Mouse (Mus musculus) forebrain, embryonic 14.5 days (tissue): ENCODE measurements around the gene Ssu72. TPM values are rescaled to one million over a fixed set of nuclear protein-coding genes. Genes with fewer than 3 reads are reported as not detected.
A peak's percentile ranks its signal among the peaks of the same experiment; 100 is the strongest.

Experiments
- ATAC-seq: fragments of 200-750 bp; cut with Nextera tagmentation; 2 replicates; pipeline ENCODE4 v1.8.0; 2017; ENCODE audit warnings: mild to moderate bottlenecking, moderate library complexity
- DNase-seq: peaks from one replicate; pipeline ENCODE4 v3.0.0-alpha.2; 2015; ENCODE audit warnings: low spot score
- H3K27ac ChIP-seq: fragments of 300-500 bp; sonication (generic); 2 replicates; pipeline ENCODE4 v1.5.1; 2014; ENCODE audit warnings: low read depth, mild to moderate bottlenecking, control low read depth, low read length, moderate library complexity
- H3K27me3 ChIP-seq: fragments of 300-500 bp; sonication (generic); replicated peaks from 2 replicates; pipeline ENCODE4 v1.6.1; 2014; ENCODE audit warnings: low read length, control low read depth, mixed read lengths; ENCODE audit not compliant: control insufficient read depth, insufficient read depth
- H3K36me3 ChIP-seq: fragments of 300-500 bp; sonication (generic); 2 replicates; pipeline ENCODE4 v1.6.1; 2014; ENCODE audit warnings: low read length, control low read depth; ENCODE audit not compliant: control insufficient read depth, insufficient read depth
- H3K4me1 ChIP-seq: fragments of 300-500 bp; sonication (generic); 2 replicates; pipeline ENCODE4 v1.6.1; 2014; ENCODE audit warnings: antibody characterized with exemption, low read length, control low read depth; ENCODE audit not compliant: control insufficient read depth, insufficient read depth
- H3K4me2 ChIP-seq: fragments of 300-500 bp; sonication (generic); 2 replicates; pipeline ENCODE4 v1.6.1; 2014; ENCODE audit warnings: mild to moderate bottlenecking, control low read depth, low read length
- H3K4me3 ChIP-seq: fragments of 300-500 bp; sonication (generic); 2 replicates; pipeline ENCODE4 v1.5.1; 2014; ENCODE audit warnings: low read depth, low read length, control low read depth
- H3K9ac ChIP-seq: fragments of 300-500 bp; sonication (generic); 2 replicates; pipeline ENCODE4 v1.6.1; 2014; ENCODE audit warnings: mild to moderate bottlenecking, low read length, control low read depth, moderate library complexity
- H3K9me3 ChIP-seq: fragments of 300-500 bp; sonication (generic); replicated peaks from 2 replicates; pipeline ENCODE4 v1.6.1; 2016; ENCODE audit warnings: low read length, control low read depth, mixed read lengths; ENCODE audit not compliant: control insufficient read depth
- WGBS: fragments of 180-500 bp; shearing (Covaris S2); extraction: QIAGEN DNeasy Blood & Tissue Kit; methylation state at CpG from one replicate; pipeline ENCODE4 v1.1.7; 2014; 5-methylcytosine and 5-hydroxymethylcytosine counted together
- polyA plus RNA-seq: library from polyadenylated mRNA; unstranded; fragments of >200 nt; fragmentation: Nextera tagmentation; extraction: Ambion mirVana; gene quantifications from 2 replicates; pipeline ENCODE4 v1.2.1, GENCODE M21; 2014

Ssu72 gene
- polyA plus RNA-seq, 1 experiment from 2014 or later, result 179 TPM

DNA sequence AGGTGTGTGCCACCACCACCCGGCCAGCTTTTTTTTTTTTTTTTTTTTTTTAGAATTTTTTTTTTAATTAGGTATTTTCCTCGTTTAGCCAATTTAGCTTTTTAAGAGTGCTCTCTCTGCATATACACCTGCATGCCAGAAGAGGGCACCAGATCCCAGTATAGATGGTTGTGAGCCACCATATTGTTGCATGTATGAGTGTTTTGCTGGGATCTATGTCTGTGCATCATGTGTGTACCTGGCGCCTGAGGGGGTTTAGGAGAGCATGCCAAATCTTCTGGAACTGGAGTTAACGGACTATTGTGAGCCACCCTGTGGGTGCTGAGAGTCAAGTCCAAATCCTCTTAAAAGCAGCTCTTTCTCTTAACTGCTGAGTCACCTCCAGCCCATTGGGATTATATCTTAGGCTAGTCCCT lies 17.1 kb downstream of the Ssu72 start:
- ATAC-seq, result 0 out of 2 replicates have a peak, but pooled peaks have one; percentile 40

DNA sequence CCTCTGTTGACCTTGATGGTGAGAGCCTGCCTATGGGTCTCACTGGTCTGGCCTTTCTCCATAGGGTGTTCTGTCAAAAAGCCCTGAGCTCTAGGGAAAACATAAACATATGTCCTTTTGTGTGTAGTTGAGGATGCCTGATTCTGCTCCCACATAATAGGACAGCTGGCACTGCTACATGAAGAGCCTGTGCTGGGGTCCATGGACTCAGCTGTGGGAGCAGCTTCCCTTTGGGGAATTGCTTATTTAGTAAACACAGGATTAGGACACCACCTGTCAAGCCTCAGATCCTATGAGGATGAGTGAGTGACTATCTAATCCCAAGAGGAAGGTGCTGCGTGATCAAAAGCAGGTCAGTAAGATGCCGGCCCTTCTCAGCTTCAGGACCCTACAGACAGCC lies 23.4 kb downstream of the Ssu72 start:
- Histone ChIP-seq H3K9ac (no peak overlapping the region), H3K27ac (no peak overlapping the region), H3K4me1 (no peaks in the 10 kb centered on the region), H3K36me3 (peaks cover 22% of the 10 kb centered on the region; the same call in 1 of the 2 replicates), H3K4me3 (no peak overlapping the region), H3K27me3 (no peaks in the 10 kb centered on the region), H3K9me3 (no peaks in the 10 kb centered on the region), H3K4me2 (no peak overlapping the region)
- 87% methylated on average over 2 of the region's 2 CpGs for WGBS
- DNase-seq (peak; percentile 8), ATAC-seq (no peak; the same call in 1 of the 2 replicates)

More for the DNA sequence above, 17.1 kb downstream of the Ssu72 start:
- Histone ChIP-seq H3K9me3 (no peaks in the 10 kb centered on the region), H3K4me2 (no peak overlapping the region), H3K4me3 (no peak overlapping the region), H3K27me3 (no peaks in the 10 kb centered on the region), H3K36me3 (peaks cover 23% of the 10 kb centered on the region), H3K27ac (no peak overlapping the region), H3K4me1 (no peaks in the 10 kb centered on the region), H3K9ac (no peak overlapping the region)
- DNase-seq, result peak; percentile 61
- 57% methylated on average over 4 of the region's 4 CpGs for WGBS

DNA sequence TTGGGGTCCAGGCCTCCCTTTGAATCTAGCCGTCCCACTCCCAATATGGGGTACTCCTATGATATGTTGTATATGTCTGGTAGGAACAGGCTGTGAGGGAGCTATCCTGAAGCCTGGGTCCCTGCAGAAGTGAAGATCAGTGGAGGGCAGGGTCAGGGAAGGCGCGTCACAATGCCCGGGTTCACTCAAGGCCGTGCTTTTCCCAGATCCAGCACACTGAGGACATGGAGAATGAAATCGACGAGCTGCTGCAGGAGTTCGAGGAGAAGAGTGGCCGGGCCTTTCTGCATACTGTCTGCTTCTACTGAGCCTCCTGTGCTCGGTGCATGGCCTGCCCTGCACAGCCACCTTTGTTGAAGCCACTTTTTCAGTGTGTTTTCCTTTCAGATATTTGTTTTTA lies 28.7 kb downstream of the Ssu72 start:
- Histone ChIP-seq H3K36me3 (peaks cover 18% of the 10 kb centered on the region; the same call in 1 of the 2 replicates), H3K27me3 (no peaks in the 10 kb centered on the region), H3K4me1 (peaks cover 12% of the 10 kb centered on the region), H3K4me2 (no peak overlapping the region), H3K9me3 (no peaks in the 10 kb centered on the region), H3K4me3 (no peak overlapping the region), H3K9ac (no peak overlapping the region), H3K27ac (no peak overlapping the region)
- ATAC-seq, result no peak
- WGBS, result 89% methylated on average over 10 of the region's 10 CpGs
- DNase-seq, result no peak

DNA sequence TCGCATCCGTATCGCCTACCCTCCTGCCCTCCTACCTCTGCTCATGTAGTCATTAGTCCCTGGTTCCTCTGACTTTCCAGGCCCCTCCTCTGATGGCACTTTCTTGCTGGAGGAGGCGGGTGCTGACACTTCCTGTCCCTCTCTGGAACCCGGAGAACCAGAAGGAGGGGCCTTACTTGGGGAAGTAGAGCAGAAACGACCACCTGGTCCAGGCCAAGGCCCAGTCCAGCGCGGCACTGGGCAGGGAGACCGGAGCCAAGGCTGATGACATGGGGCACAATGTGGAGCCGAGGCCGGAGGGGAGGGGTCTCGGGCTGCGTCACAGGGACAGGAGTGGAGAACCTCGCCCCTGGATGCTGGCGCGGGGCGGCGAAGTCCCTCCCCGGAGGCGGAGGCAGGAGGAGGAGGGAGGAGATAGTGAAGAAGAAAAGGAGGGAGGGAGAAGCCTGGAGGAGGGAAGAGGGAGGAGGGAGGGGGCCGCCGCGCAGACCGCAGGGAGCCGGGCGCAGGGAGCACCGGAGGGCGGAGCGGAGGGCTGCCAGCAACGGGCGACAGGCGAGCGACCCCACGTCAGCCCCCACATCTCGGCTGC lies 29.8 kb downstream of the Ssu72 start, which contains the start of gene Tmem240:
TSS of gene Tmem240 (plus strand) at position 451 of the 592 bp plus-strand sequence.
- H3K36me3 ChIP-seq, result peaks cover 27% of the 10 kb centered on the region
- under 1% methylated on average over 33 of the region's 35 CpGs for WGBS

DNA sequence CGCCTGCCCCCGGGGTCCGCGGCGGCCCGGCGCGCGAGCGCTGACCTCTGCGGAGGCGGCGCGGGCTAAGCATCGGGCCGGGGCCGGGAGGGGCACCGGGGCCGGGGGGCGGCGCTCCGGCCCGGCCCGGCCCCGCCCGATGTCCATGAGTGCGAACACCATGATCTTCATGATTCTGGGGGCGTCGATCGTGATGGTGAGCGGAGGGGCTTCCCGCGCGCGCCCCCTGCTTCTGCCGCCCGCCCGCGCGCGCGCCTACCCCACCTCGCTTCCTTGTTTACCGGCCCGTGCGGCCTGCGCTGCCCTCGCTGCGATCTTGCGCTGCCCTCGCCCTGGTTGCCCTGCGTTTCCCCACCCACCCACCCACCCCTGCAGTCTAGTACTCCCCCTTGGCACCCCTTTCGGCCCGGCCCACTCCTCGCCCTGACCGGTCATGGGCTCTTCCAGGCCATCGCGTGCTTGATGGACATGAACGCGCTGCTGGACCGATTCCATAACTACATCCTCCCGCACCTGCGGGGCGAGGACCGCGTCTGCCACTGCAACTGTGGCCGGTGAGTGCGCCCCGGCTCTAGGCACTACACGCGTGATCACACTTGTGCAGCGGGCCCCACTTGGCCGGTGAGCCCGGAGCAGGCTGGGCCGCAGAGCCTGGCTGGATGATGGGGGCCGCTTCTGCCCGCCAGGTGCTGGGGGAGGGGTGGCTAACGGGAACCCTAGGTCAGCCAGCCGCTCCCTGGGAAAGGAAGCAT lies 30.5 kb downstream of the Ssu72 start:
- H3K4me3 ChIP-seq, result peak overlapping the region; percentile 81
- under 1% methylated on average over 48 of the region's 79 CpGs for WGBS

More for the DNA sequence above, 29.8 kb downstream of the Ssu72 start, which contains the start of gene Tmem240:
- Histone ChIP-seq H3K4me2 (peak within 1 kb of the TSS; percentile 79), H3K27me3 (no peaks in the 10 kb centered on the region), H3K4me1 (peaks cover 12% of the 10 kb centered on the region), H3K9ac (peak within 1 kb of the TSS; percentile 91), H3K4me3 (peak within 1 kb of the TSS; percentile 81), H3K9me3 (no peaks in the 10 kb centered on the region), H3K27ac (peak within 1 kb of the TSS; percentile 92)
- peak; percentile 95 for DNase-seq
- peak; percentile 95 for ATAC-seq

DNA sequence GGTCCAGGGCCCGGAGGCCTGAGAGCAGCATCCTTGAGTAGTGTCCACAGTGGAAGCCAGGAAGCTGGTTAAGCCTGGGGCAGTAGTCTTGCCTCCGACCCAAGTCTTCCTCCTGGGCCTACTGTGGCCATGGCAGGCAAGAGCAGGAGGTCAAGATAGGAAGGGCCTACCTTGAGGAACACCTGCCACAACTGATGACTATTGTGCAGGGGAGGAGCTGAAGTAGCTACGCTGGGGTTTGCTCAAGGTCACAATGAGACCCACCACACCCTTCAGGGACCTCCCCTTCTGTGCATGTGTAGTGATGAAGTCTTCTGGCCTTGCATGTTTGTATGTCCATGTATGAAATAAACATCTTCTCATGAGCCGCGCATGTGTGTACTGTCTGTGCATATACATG lies 31.2 kb downstream of the Ssu72 start:
- Histone ChIP-seq H3K9ac (peak overlapping the region; percentile 91), H3K9me3 (no peaks in the 10 kb centered on the region), H3K4me1 (peaks cover 12% of the 10 kb centered on the region), H3K4me2 (peak overlapping the region; percentile 79), H3K27me3 (no peaks in the 10 kb centered on the region), H3K36me3 (peaks cover 40% of the 10 kb centered on the region), H3K27ac (peak overlapping the region; percentile 92; the same call in 1 of the 2 replicates), H3K4me3 (peak overlapping the region; percentile 81)
- 70% methylated on average over 5 of the region's 5 CpGs for WGBS
- DNase-seq, result no peak
- no peak for ATAC-seq

More for the DNA sequence above, 30.5 kb downstream of the Ssu72 start:
- peak; percentile 73 for ATAC-seq
- peak; percentile 61 for DNase-seq
- Histone ChIP-seq H3K4me2 (peak overlapping the region; percentile 79), H3K9me3 (no peaks in the 10 kb centered on the region), H3K27me3 (no peaks in the 10 kb centered on the region), H3K4me1 (peaks cover 12% of the 10 kb centered on the region), H3K36me3 (peaks cover 33% of the 10 kb centered on the region), H3K9ac (peak overlapping the region; percentile 91), H3K27ac (peak overlapping the region; percentile 92)

DNA sequence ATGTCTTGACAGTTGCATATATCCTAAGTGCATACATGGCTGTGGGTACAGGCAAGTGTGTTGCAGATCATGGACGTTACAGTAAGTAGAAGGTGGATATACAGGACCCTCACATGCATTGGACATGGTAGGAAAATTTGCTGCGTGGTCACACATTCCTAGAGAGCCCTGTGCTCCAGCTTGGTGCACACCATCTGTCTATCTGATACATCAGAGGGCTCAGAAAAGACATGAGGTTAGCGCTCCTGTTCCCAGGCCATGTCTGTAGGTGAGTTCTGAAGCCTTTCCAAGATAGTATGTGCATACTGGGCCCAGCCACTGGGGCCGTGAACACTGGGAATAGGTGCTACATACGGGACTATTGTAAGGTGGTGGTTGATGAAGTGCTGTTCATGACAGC lies 31.8 kb downstream of the Ssu72 start:
- Histone ChIP-seq H3K36me3 (peaks cover 42% of the 10 kb centered on the region), H3K9ac (no peak overlapping the region), H3K27ac (no peak overlapping the region), H3K4me1 (peaks cover 12% of the 10 kb centered on the region), H3K9me3 (no peaks in the 10 kb centered on the region), H3K4me2 (peak overlapping the region; percentile 79), H3K27me3 (no peaks in the 10 kb centered on the region), H3K4me3 (0 out of 2 replicates have a peak overlapping the region, but pooled peaks have one; percentile 81)
- 88% methylated on average over 5 of the region's 5 CpGs for WGBS
- ATAC-seq (no peak), DNase-seq (no peak)

DNA sequence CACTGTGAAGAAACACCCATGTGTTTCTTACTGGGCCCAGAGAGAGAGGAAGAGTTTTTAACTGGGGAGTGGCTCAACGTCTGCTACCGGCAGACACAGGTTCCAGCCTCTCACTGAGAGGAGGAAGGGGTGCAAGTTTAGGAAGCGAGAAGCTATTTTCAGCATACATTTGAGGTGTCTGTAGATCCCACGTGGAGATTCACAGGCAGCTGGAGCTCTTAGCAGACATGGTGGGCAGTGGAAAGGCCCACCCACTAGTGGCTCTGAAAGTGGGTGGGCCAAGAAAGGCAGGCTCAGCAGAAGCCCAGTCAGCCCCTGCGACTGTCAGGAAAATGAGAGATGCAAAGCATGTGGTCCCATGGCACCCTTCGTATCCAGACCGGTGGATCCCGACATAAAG lies 33.7 kb downstream of the Ssu72 start:
- no peak for ATAC-seq
- H3K9ac ChIP-seq, result no peak overlapping the region
- H3K27me3 ChIP-seq, result no peaks in the 10 kb centered on the region
- H3K36me3 ChIP-seq, result peaks cover 51% of the 10 kb centered on the region
- no peak for DNase-seq
- no peak overlapping the region for H3K4me3 ChIP-seq
- peaks cover 12% of the 10 kb centered on the region for H3K4me1 ChIP-seq
- WGBS, result 74% methylated on average over 8 of the region's 8 CpGs
- H3K4me2 ChIP-seq, result no peak overlapping the region
- H3K27ac ChIP-seq, result no peak overlapping the region
- no peaks in the 10 kb centered on the region for H3K9me3 ChIP-seq

DNA sequence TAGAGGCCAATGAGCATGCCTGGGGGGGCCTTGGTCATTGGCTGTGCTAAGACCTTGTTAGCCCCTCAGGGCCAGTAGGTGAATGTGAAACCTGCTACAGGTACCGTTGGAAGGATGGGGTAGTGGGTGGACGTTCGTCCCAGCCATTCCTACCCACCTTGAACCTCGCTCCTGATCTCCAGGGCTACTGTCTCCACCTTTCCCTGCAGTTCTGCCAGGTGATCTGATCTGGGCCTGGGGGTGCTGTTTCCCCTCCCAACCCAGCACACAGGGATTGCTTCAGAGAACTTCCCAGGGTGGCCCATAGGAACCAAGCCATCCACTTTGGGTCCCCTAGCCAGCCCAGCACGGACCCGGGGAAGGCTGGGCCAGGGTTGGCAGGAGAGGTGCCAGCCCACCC lies 34.6 kb downstream of the Ssu72 start:
- no peak overlapping the region for H3K4me3 ChIP-seq
- H3K9ac ChIP-seq, result no peak overlapping the region
- H3K4me2 ChIP-seq, result no peak overlapping the region
- 83% methylated on average over 6 of the region's 6 CpGs for WGBS
- H3K9me3 ChIP-seq, result no peaks in the 10 kb centered on the region
- ATAC-seq (no peak), DNase-seq (no peak)
- no peaks in the 10 kb centered on the region for H3K27me3 ChIP-seq
- H3K27ac ChIP-seq, result no peak overlapping the region
- H3K36me3 ChIP-seq, result peaks cover 58% of the 10 kb centered on the region
- peaks cover 7% of the 10 kb centered on the region for H3K4me1 ChIP-seq
